In genomic region chr2:92125330-92125729, GRCm38 (mm10) we compare ENCODE assay signal across 29 mouse cellular contexts.
"Had no signal": no experiment of that assay in that cellular context is flagged by ENCODE, and none has a peak within 500 bp of the region (broad histone marks: within the 10 kb centered on the region; RNA-seq: fewer than 3 reads in every experiment).

No protein-coding gene starts in this region.

- H3K9ac ChIP-seq: limb, embryonic 12.5 days; limb, embryonic 13.5 days; limb, embryonic 15.5 days; liver, embryonic 12.5 days; liver, embryonic 13.5 days; liver, embryonic 14.5 days; liver, embryonic 15.5 days; liver, postnatal 0 days; lung, embryonic 14.5 days; lung, embryonic 15.5 days; midbrain, embryonic 12.5 days; midbrain, embryonic 13.5 days; midbrain, embryonic 15.5 days; neural tube, embryonic 12.5 days had no signal

- H3K27me3 ChIP-seq: limb, embryonic 12.5 days; limb, embryonic 13.5 days; limb, embryonic 15.5 days; liver, embryonic 12.5 days; liver, embryonic 13.5 days; liver, embryonic 15.5 days; lung, embryonic 15.5 days; midbrain, embryonic 12.5 days; midbrain, embryonic 13.5 days; midbrain, embryonic 15.5 days; neural tube, embryonic 12.5 days had no signal

- DNase-seq: left cerebral cortex, postnatal 4 days; liver; liver, embryonic 13.5 days; liver, postnatal 0 days; lung, adult 2 months; lung, embryonic 14.5 days; lung, postnatal 10 days; lung, postnatal 14 days; lung, postnatal 36 days; lung, postnatal 4 days; midbrain, embryonic 14.5 days had no signal

- H3K27ac ChIP-seq: limb, embryonic 10.5 days; limb, embryonic 12.5 days; limb, embryonic 13.5 days; limb, embryonic 15.5 days; liver, embryonic 12.5 days; liver, embryonic 13.5 days; liver, embryonic 14.5 days; liver, embryonic 15.5 days; lung, embryonic 15.5 days; macrophage; midbrain, embryonic 10.5 days; midbrain, embryonic 12.5 days; midbrain, embryonic 13.5 days; midbrain, embryonic 15.5 days; neural tube, embryonic 12.5 days had no signal

- ATAC-seq: liver, embryonic 12.5 days; liver, postnatal 0 days; lung, postnatal 0 days; midbrain, embryonic 13.5 days; midbrain, embryonic 15.5 days; midbrain, embryonic 16.5 days had no signal

- H3K9me3 ChIP-seq: limb, embryonic 10.5 days; limb, embryonic 12.5 days; limb, embryonic 13.5 days; limb, embryonic 15.5 days; liver, embryonic 12.5 days; liver, embryonic 13.5 days; liver, embryonic 15.5 days; lung, embryonic 15.5 days; midbrain, embryonic 10.5 days; midbrain, embryonic 12.5 days; midbrain, embryonic 13.5 days; midbrain, embryonic 15.5 days; neural tube, embryonic 12.5 days had no signal

- H3K4me1 ChIP-seq: limb, embryonic 10.5 days; limb, embryonic 12.5 days; limb, embryonic 13.5 days; limb, embryonic 15.5 days; liver, embryonic 12.5 days; liver, embryonic 13.5 days; liver, embryonic 15.5 days; lung, embryonic 15.5 days; midbrain, embryonic 10.5 days; midbrain, embryonic 12.5 days; midbrain, embryonic 13.5 days; midbrain, embryonic 15.5 days; neural tube, embryonic 12.5 days had no signal

- H3K4me3 ChIP-seq: limb, embryonic 10.5 days; limb, embryonic 12.5 days; limb, embryonic 13.5 days; limb, embryonic 15.5 days; liver, embryonic 12.5 days; liver, embryonic 13.5 days; liver, embryonic 15.5 days; lung, embryonic 15.5 days; megakaryocyte, embryonic 14.5 days; midbrain, embryonic 10.5 days; midbrain, embryonic 12.5 days; midbrain, embryonic 13.5 days; midbrain, embryonic 15.5 days; myocyte; neural tube, embryonic 12.5 days had no signal

- H3K36me3 ChIP-seq: limb, embryonic 10.5 days; limb, embryonic 12.5 days; limb, embryonic 13.5 days; limb, embryonic 15.5 days; liver, embryonic 12.5 days; liver, embryonic 13.5 days; liver, embryonic 15.5 days; lung, embryonic 15.5 days; midbrain, embryonic 10.5 days; midbrain, embryonic 12.5 days; midbrain, embryonic 13.5 days; midbrain, embryonic 15.5 days; neural tube, embryonic 12.5 days had no signal
